Mouse (Mus musculus): Measurements from ENCODE around the gene Ppp6r2. TPM values are rescaled to one million over a fixed set of nuclear protein-coding genes. Genes with fewer than 3 reads are reported as not detected.

Gene Ppp6r2
- polyA plus RNA-seq, 1 experiment from 2014 or later: 71.7 TPM

DNA sequence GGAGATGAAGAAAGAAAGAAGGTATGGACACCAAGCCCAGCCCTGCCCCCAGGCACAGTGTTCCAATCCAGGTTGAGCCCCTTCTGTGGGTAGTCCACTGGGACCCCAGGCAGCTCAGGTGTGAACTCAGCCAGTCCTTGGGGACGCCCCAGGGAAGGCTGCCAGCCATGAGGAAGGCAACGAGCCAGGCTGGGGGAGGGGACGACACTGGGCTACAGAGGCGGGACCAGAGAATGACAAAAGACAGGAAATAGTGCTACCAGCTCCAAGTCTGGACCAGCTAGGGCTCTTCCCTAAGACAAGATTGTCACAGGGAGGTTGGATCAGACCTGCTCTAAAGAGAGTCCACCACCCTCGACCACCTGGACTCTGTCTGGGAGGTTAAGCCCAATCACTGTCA lies 34.2 kb upstream of the Ppp6r2 start:
- Histone ChIP-seq H3K36me3 (ENCODE audit: poor library complexity, severe bottlenecking) (no peaks in the 10 kb centered on the region), H3K4me2 (peak overlapping the region; percentile 85), H3K27me3 (no peaks in the 10 kb centered on the region), H3K4me1 (peaks cover 93% of the 10 kb centered on the region), H3K9ac (peak overlapping the region; percentile 18; the same call in 1 of the 2 replicates), H3K4me3 (peak overlapping the region; percentile 19), H3K27ac (peak overlapping the region; percentile 63), H3K9me3 (replicated peaks) (no peaks in the 10 kb centered on the region)
- WGBS: 8% methylated on average over 5 of the region's 5 CpGs
- ATAC-seq: no peak

DNA sequence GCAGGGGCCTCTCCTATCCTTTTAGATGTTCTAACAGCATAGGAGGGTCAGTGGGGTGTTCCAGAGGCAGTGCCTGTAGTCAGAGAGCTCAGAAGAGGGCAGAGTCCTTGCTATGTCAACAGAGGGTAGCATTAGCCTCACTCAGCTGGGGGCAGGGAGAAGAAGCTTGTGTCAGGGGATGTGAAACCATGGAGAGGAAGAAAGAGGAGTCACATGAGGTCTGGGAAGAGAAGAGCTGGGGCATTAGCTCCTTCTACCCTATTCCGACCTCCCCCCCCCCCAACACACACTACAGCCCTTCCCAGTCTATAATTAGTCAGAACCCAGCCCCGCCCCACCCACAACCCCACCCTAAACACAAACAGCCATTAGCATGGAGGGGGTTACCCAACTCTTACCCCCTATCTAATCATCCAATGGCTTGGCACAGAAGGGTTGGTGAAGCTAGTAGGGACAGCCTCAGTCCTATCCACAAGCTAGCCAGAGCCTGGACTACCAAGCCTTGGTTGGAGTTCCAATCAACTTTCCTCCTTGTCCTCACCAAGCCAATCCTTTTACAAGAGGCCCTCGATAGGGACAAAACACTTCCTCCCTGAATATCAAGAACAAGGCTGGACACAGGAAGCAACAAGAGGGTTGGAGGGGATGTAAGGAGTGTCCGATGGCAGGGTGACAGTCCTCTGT lies 33.6 kb upstream of the Ppp6r2 start:
- no peak for ATAC-seq
- Histone ChIP-seq H3K4me3 (peak overlapping the region; percentile 78), H3K27ac (peak overlapping the region; percentile 63), H3K9ac (peak overlapping the region; percentile 18; the same call in 1 of the 2 replicates), H3K9me3 (replicated peaks) (no peaks in the 10 kb centered on the region), H3K4me2 (peak overlapping the region; percentile 85), H3K27me3 (no peaks in the 10 kb centered on the region), H3K4me1 (peaks cover 93% of the 10 kb centered on the region), H3K36me3 (ENCODE audit: poor library complexity, severe bottlenecking) (no peaks in the 10 kb centered on the region)
- 65% methylated on average over 4 of the region's 4 CpGs for WGBS

DNA sequence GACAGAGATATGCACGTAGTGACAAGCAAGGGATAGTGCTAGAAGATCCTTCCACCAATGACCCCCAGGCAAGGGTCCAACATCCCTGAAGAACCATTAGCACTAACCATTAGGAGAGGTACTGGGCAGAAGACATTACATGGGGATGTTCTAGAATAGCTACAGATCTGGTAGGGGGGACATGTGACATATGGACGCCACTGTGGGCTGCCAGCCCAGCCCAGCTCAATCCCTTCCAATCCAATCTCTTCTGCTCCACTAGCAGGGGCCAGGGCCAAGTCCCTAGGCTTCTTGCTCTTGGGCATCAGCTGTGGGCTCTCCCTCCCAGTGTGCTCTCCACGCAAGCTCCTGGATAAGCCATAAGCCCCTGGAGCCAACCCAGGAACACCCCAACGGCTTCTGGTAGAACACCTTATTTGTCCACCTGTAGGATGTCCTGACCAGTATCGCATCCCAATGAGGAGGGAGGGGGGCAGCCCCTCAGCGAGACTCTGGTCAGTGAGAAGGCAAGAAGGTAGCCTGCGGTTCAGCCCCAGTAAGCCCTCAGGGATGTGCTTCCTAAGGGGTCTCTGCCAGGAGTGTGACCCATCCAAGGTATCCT lies 33.0 kb upstream of the Ppp6r2 start:
- Histone ChIP-seq H3K9me3 (replicated peaks) (no peaks in the 10 kb centered on the region), H3K9ac (peak overlapping the region; percentile 97), H3K4me1 (peaks cover 92% of the 10 kb centered on the region), H3K4me3 (peak overlapping the region; percentile 78), H3K4me2 (peak overlapping the region; percentile 85), H3K27me3 (no peaks in the 10 kb centered on the region), H3K27ac (peak overlapping the region; percentile 95), H3K36me3 (ENCODE audit: poor library complexity, severe bottlenecking) (no peaks in the 10 kb centered on the region)
- WGBS: 64% methylated on average over 7 of the region's 7 CpGs
- no peak for ATAC-seq

DNA sequence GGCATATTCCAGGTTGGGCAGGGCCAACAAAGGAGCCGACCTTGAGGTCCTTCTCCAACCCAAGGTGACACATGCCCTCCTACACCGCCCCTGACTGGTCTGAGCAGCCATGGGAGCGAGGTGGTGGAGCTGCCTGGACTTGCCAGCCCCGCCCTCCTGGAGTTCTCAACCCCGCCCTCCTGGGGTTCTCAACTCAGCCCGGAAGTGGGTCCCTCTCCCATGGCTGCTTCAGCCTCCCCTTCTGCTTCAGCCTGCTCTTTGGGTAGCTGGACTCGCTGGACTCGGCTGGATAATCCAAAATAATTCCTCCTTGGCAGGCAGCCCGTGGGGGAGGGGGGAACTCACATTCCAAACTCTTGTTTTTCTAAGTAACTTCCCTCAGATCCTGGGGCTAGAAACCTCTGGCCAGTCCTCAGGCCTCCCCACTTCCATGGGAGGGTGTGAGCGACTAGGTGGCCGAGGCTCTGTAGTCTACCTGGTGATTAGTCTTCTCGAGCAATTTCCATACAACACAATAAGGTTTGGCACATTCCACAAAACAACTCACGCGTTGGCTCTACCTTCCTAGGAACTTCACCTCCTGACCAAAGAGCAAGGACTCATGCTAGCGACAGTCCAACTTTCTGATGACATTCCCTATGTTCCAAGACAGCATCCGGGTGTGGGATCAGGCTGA lies 32.3 kb upstream of the Ppp6r2 start:
- Histone ChIP-seq H3K36me3 (ENCODE audit: poor library complexity, severe bottlenecking) (0 out of 2 replicates have a peak, but pooled peaks cover 6% of the 10 kb centered on the region), H3K9ac (peak overlapping the region; percentile 97), H3K27ac (peak overlapping the region; percentile 95), H3K4me2 (peak overlapping the region; percentile 85), H3K27me3 (no peaks in the 10 kb centered on the region), H3K4me1 (peaks cover 92% of the 10 kb centered on the region), H3K4me3 (peak overlapping the region; percentile 78), H3K9me3 (replicated peaks) (no peaks in the 10 kb centered on the region)
- 2% methylated on average over 16 of the region's 16 CpGs for WGBS
- ATAC-seq: peak; percentile 12; the same call in 1 of the 2 replicates

GRCm38 (mm10) chr15:89179630-89179964 lies 31.8 kb upstream of the Ppp6r2 start:
- Histone ChIP-seq H3K36me3 (ENCODE audit: poor library complexity, severe bottlenecking) (0 out of 2 replicates have a peak, but pooled peaks cover 6% of the 10 kb centered on the region), H3K27ac (peak overlapping the region; percentile 95), H3K9ac (peak overlapping the region; percentile 97), H3K27me3 (no peaks in the 10 kb centered on the region), H3K4me3 (peak overlapping the region; percentile 78), H3K4me2 (peak overlapping the region; percentile 85), H3K4me1 (peaks cover 92% of the 10 kb centered on the region), H3K9me3 (replicated peaks) (no peaks in the 10 kb centered on the region)
- 1% methylated on average over 6 of the region's 6 CpGs for WGBS
- ATAC-seq: no peak

DNA sequence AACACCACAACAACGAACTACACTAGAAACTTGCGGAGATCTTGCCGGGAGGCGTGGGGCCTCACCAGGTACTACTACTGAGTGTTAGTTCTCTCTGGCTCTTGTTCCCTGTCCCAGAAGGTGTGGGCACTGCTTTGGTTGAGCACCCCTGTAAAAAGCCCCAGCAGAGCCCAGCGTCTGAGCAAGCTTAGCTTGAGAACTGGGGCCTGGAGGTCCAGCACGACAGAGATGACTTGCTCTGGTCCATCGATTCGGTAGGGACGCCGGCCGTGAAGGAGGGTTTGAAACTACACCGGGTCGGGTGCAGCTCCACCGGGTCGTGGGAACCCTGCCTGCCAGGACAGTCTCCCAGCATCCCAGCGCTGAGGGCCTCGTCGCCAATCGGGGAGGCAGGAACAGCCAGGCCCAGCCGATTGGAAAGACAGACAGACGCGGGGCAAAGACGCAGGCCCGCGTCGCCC lies 31.2 kb upstream of the Ppp6r2 start:
- no peak; the same call in 1 of the 2 replicates for ATAC-seq
- H3K4me1 ChIP-seq: peaks cover 92% of the 10 kb centered on the region

GRCm38 (mm10) chr15:89180571-89181229 lies 30.7 kb upstream of the Ppp6r2 start, which contains the start of gene Plxnb2:
Gene Plxnb2, minus strand, starts transcription at chr15:89180788.
- no peaks in the 10 kb centered on the region for H3K27me3 ChIP-seq
- peak within 1 kb of the TSS; percentile 85 for H3K4me2 ChIP-seq
- no peaks in the 10 kb centered on the region for H3K9me3 ChIP-seq (replicated peaks)
- peak; percentile 85 for ATAC-seq
- WGBS: 1% methylated on average over 62 of the region's 72 CpGs
- peak within 1 kb of the TSS; percentile 95 for H3K27ac ChIP-seq
- peaks cover 14% of the 10 kb centered on the region; the same call in 1 of the 2 replicates for H3K36me3 ChIP-seq (ENCODE audit: poor library complexity, severe bottlenecking)
- H3K4me3 ChIP-seq: peak within 1 kb of the TSS; percentile 78
- peaks cover 86% of the 10 kb centered on the region for H3K4me1 ChIP-seq
- peak within 1 kb of the TSS; percentile 97 for H3K9ac ChIP-seq

More for the DNA sequence above, 31.2 kb upstream of the Ppp6r2 start:
- under 1% methylated on average over 25 of the region's 26 CpGs for WGBS
- peak overlapping the region; percentile 95 for H3K27ac ChIP-seq
- no peaks in the 10 kb centered on the region for H3K9me3 ChIP-seq (replicated peaks)
- H3K27me3 ChIP-seq: no peaks in the 10 kb centered on the region
- peak overlapping the region; percentile 78 for H3K4me3 ChIP-seq
- H3K4me2 ChIP-seq: peak overlapping the region; percentile 85
- peaks cover 8% of the 10 kb centered on the region; the same call in 1 of the 2 replicates for H3K36me3 ChIP-seq (ENCODE audit: poor library complexity, severe bottlenecking)
- peak overlapping the region; percentile 97 for H3K9ac ChIP-seq

- WGBS: 84% methylated on average over 10 of the region's 10 CpGs
- Histone ChIP-seq H3K27ac (peak overlapping the region; percentile 95), H3K27me3 (no peaks in the 10 kb centered on the region), H3K9me3 (replicated peaks) (no peaks in the 10 kb centered on the region), H3K36me3 (ENCODE audit: poor library complexity, severe bottlenecking) (peaks cover 24% of the 10 kb centered on the region), H3K4me3 (peak overlapping the region; percentile 78; the same call in 1 of the 2 replicates), H3K9ac (no peak overlapping the region), H3K4me2 (peak overlapping the region; percentile 85), H3K4me1 (peaks cover 76% of the 10 kb centered on the region)
- no peak for ATAC-seq
Observed at GRCm38 (mm10) chr15:89181561-89182270, 29.6 kb upstream of the Ppp6r2 start.

- Histone ChIP-seq H3K9me3 (replicated peaks) (no peaks in the 10 kb centered on the region), H3K27ac (peak overlapping the region; percentile 65), H3K9ac (no peak overlapping the region), H3K4me1 (peaks cover 70% of the 10 kb centered on the region), H3K27me3 (no peaks in the 10 kb centered on the region), H3K36me3 (ENCODE audit: poor library complexity, severe bottlenecking) (peaks cover 30% of the 10 kb centered on the region), H3K4me3 (no peak overlapping the region), H3K4me2 (no peak overlapping the region)
- WGBS: 42% methylated on average over 6 of the region's 6 CpGs
- no peak for ATAC-seq
Observed at GRCm38 (mm10) chr15:89182328-89182741, 29.0 kb upstream of the Ppp6r2 start.

- no peak overlapping the region for H3K4me2 ChIP-seq
Observed at GRCm38 (mm10) chr15:89182842-89183241, 28.5 kb upstream of the Ppp6r2 start.

More at GRCm38 (mm10) chr15:89182842-89183241, 28.5 kb upstream of the Ppp6r2 start:
- Histone ChIP-seq H3K27ac (peak overlapping the region; percentile 65), H3K9ac (no peak overlapping the region), H3K9me3 (replicated peaks) (no peaks in the 10 kb centered on the region), H3K4me1 (peaks cover 65% of the 10 kb centered on the region), H3K27me3 (no peaks in the 10 kb centered on the region), H3K36me3 (ENCODE audit: poor library complexity, severe bottlenecking) (peaks cover 35% of the 10 kb centered on the region), H3K4me3 (no peak overlapping the region)
- no peak for ATAC-seq
- 76% methylated on average over 5 of the region's 5 CpGs for WGBS
